Mouse (Mus musculus) lung, embryonic 15.5 days (tissue): ENCODE results near the gene Klhl32. TPM values are rescaled to one million over a fixed set of nuclear protein-coding genes. Genes with fewer than 3 reads are reported as not detected.

Source experiments
- ATAC-seq: fragments of 200-750 bp; cut with Nextera tagmentation; 2 replicates; pipeline ENCODE4 v1.8.0; 2017; ENCODE audit warnings: moderate number of reproducible peaks, borderline replicate concordance; ENCODE audit not compliant: low FRiP score, low TSS enrichment; ENCODE audit errors: extremely low read depth
- H3K27ac ChIP-seq: fragments of 300-500 bp; sonication (generic); 2 replicates; pipeline ENCODE4 v1.5.1; 2015; ENCODE audit warnings: moderate library complexity, mild to moderate bottlenecking, inconsistent platforms
- H3K27me3 ChIP-seq: fragments of 300-500 bp; sonication (generic); 2 replicates; pipeline ENCODE4 v1.6.1; 2015; ENCODE audit warnings: inconsistent platforms
- H3K36me3 ChIP-seq: fragments of 300-500 bp; sonication (generic); 2 replicates; pipeline ENCODE4 v1.6.1; 2015; ENCODE audit warnings: inconsistent platforms
- H3K4me1 ChIP-seq: fragments of 300-500 bp; sonication (generic); 2 replicates; pipeline ENCODE4 v1.6.1; 2015; ENCODE audit warnings: inconsistent platforms
- H3K4me2 ChIP-seq: fragments of 300-500 bp; sonication (generic); 2 replicates; pipeline ENCODE4 v1.6.1; 2015; ENCODE audit warnings: inconsistent platforms, mild to moderate bottlenecking, moderate library complexity
- H3K4me3 ChIP-seq: fragments of 300-500 bp; sonication (generic); 2 replicates; pipeline ENCODE4 v1.5.1; 2015; ENCODE audit warnings: mild to moderate bottlenecking, inconsistent platforms
- H3K9ac ChIP-seq: fragments of 300-500 bp; sonication (generic); 2 replicates; pipeline ENCODE4 v1.6.1; 2015; ENCODE audit warnings: inconsistent platforms
- H3K9me3 ChIP-seq: fragments of 300-500 bp; sonication (generic); 2 replicates; pipeline ENCODE4 v1.6.1; 2016; ENCODE audit warnings: inconsistent platforms
- WGBS: fragments of 180-500 bp; shearing (Covaris S2); methylation state at CpG from one replicate; pipeline ENCODE4 v1.1.7; 2015; 5-methylcytosine and 5-hydroxymethylcytosine counted together
- polyA plus RNA-seq: library from polyadenylated mRNA; unstranded; fragments of >200 nt; fragmentation: Nextera tagmentation; extraction: Ambion mirVana; gene quantifications from 2 replicates; pipeline ENCODE4 v1.2.1, GENCODE M21; 2015

Gene Klhl32
- polyA plus RNA-seq, 1 experiment from 2014 or later: 1.8 TPM

- Histone ChIP-seq H3K27me3 (no peaks in the 10 kb centered on the region), H3K9ac (no peak overlapping the region), H3K4me3 (no peak overlapping the region), H3K9me3 (no peaks in the 10 kb centered on the region), H3K36me3 (peaks cover 16% of the 10 kb centered on the region; the same call in 1 of the 2 replicates), H3K4me2 (no peak overlapping the region), H3K4me1 (no peaks in the 10 kb centered on the region), H3K27ac (no peak overlapping the region)
- 24% methylated on average over 1 of the region's 1 CpGs for WGBS
- ATAC-seq: no peak
Measured at GRCm38 (mm10) chr4:24582295-24582694, 268.6 kb downstream of the Klhl32 start.

DNA sequence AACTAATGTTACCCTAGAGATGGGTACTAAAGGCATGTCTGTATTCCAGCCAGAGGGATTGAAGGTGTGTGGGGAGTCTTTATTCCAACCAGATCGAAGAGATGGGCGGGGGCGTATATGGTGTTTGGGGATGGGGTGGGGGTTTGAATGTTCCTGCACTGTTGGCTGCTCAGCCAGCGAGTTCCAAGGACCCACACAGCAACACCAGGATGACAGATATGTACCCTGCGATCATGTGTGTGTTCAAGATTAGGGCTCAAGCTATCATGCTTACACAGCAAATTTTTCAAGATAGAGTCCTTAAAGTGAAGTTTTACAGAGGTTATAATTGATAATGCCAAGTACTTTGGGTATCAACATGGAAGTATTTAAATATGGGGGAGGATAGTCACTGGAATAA lies 273.3 kb downstream of the Klhl32 start:
- Histone ChIP-seq H3K36me3 (peaks cover 12% of the 10 kb centered on the region; the same call in 1 of the 2 replicates), H3K4me1 (no peaks in the 10 kb centered on the region), H3K9me3 (no peaks in the 10 kb centered on the region), H3K27me3 (no peaks in the 10 kb centered on the region), H3K9ac (no peak overlapping the region), H3K4me2 (no peak overlapping the region), H3K4me3 (no peak overlapping the region), H3K27ac (no peak overlapping the region)
- WGBS: 94% methylated on average over 5 of the region's 5 CpGs
- ATAC-seq: no peak

DNA sequence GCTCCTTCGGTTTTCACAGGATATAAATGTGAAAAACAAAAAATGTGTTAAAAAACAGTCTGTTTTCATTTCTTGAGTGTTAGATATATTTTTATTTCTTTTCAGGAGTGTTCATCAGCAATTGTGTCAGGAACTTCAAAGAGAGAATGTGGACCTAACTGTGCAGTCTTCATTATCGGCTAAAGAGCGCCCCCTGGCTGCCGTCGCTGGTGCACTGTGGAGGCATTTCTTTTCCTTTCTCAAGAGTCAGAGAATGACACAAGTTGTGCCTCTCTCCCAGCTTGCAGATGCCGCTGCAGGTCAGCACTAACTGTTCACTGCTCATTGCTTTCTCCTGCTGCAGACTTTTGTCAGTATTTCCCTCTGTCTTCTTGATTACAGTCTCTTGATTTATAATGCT lies 276.6 kb downstream of the Klhl32 start:
- ATAC-seq: 0 out of 2 replicates have a peak, but pooled peaks have one; percentile 59
- no peaks in the 10 kb centered on the region for H3K27me3 ChIP-seq
- peaks cover 5% of the 10 kb centered on the region; the same call in 1 of the 2 replicates for H3K36me3 ChIP-seq
- no peak overlapping the region for H3K4me3 ChIP-seq
- no peaks in the 10 kb centered on the region for H3K4me1 ChIP-seq
- H3K27ac ChIP-seq: no peak overlapping the region
- no peak overlapping the region for H3K4me2 ChIP-seq
- H3K9me3 ChIP-seq: no peaks in the 10 kb centered on the region
- H3K9ac ChIP-seq: no peak overlapping the region
- 15% methylated on average over 6 of the region's 6 CpGs for WGBS

GRCm38 (mm10) chr4:24568989-24569556 lies 281.9 kb downstream of the Klhl32 start:
- no peaks in the 10 kb centered on the region for H3K36me3 ChIP-seq
- 83% methylated on average over 7 of the region's 7 CpGs for whole genome bisulfite sequencing

DNA sequence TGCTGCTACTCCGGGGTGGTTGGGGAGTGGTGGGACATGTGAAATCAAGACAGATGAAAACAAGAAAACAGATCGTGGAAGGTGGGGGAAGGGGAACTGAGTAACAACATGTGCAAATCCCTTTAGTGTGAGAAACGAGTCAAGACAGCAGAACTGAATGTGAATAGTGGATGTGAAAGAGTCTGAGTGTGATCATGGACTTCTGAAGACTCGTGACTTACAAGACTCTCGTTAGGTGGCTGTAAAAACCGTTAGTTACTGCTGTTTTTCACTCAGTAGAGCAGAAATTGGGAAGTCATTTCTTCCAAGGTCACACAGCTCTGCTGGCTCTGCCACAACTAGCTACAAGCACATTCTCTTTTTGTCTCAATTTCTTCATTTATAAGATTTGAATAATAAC lies 282.9 kb downstream of the Klhl32 start:
- Histone ChIP-seq H3K9me3 (no peaks in the 10 kb centered on the region), H3K36me3 (no peaks in the 10 kb centered on the region), H3K27me3 (no peaks in the 10 kb centered on the region), H3K4me1 (no peaks in the 10 kb centered on the region), H3K27ac (no peak overlapping the region), H3K9ac (no peak overlapping the region), H3K4me3 (no peak overlapping the region), H3K4me2 (no peak overlapping the region)
- WGBS: 74% methylated on average over 6 of the region's 6 CpGs
- no peak for ATAC-seq

More at GRCm38 (mm10) chr4:24568989-24569556, 281.9 kb downstream of the Klhl32 start:
- no peaks in the 10 kb centered on the region for H3K4me1 ChIP-seq
- no peaks in the 10 kb centered on the region for H3K9me3 ChIP-seq
- no peak overlapping the region for H3K4me3 ChIP-seq
- H3K9ac ChIP-seq: no peak overlapping the region
- H3K4me2 ChIP-seq: no peak overlapping the region
- no peaks in the 10 kb centered on the region for H3K27me3 ChIP-seq
- no peak overlapping the region for H3K27ac ChIP-seq
- no peak for ATAC-seq

Other genes with a start within 250 kb of the Klhl32 start
- gene Ndufaf4, start 47.0 kb upstream of the Klhl32 start, polyA plus RNA-seq: 38.9 and 40.6 TPM in 2 replicates
- 0.74 and 1.4 TPM in 2 replicates for gene Gpr63, start 115.3 kb upstream of the Klhl32 start, polyA plus RNA-seq